Mouse (Mus musculus) spleen, embryonic (tissue): ENCODE data around the gene Abca1.

Source experiments
- CTCF ChIA-PET: fragments of 350-600 bp; sonication (Branson Sonifier 250); formaldehyde crosslinking; loops from one replicate; lab custom pipeline; 2022; lab: Charles Lee

The Abca1 gene

DNA sequence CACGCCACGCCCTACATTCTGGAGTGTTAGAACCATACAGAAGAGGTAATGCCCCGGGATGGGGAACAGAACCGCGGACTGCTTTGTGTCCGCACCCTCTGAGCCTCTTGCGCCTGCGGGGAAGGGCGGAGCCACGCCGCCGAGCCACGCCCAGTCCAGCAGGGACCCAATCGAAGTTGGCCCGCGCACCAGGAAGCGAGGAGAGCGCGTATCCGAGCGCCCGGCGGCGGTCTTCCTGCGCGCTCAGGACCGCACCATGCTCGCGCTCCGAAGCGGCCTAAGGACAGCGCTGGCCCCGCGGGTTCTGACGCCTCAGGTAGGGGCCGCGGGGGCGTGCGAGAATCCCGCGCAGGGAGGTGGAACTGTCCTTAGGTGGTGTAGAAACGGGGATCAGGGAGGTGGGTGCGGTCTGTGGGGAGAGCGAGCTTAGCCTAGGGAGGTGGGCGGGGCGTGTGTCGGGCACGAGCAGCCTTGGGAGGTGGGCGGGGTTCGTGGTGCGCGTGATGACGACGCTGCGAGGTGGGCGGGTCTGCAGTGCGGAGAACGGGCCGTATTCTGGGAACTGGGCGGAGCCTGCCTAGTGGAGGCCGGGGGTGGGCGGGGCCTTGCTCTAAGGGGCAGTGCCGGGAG, 147.8 kb downstream of the Abca1 start, which contains the start of gene Nipsnap3b:
TSS of gene Nipsnap3b (plus strand) at position 149 of the 630 bp plus-strand sequence.
- CTCF ChIA-PET = no interaction called here

DNA sequence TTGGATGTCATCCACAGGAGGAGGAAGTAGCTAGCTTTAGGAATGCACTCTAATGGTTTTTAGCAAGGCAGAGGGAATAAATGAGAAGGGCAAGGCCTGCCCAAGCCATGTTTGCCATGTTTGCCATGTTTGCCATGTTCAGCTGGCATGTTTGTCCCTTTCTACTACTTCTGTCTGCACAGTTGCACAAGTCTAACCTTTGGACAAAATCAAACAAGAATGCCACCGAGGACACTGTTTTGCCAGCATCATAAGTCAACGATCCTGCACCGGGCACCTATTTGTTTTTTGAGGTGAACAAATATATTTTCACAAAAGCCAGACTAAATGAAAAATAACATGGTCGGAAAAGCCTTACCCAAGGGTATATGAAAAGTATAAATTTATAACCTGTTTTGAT, 149.8 kb downstream of the Abca1 start:
- CTCF ChIA-PET = no interaction called here

DNA sequence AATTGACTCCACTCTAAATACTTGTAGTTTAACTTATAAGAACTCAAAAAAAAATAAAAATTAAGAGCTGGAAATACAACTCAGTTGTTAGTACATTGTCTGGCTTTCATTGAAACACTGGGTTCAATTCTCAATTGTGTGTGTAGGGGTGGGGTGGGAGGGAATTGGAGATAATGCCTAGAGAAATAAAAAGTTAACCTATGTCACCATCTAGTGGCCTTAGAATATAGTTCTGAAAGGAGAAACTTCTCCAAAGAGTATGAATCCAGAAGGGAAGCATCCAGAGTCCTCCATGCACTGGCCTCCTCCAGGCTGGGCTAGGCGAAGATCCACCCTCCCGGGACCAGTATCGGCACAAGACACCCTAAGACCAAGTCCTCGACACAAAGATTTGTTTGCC, 150.5 kb downstream of the Abca1 start:
- CTCF ChIA-PET = no interaction called here

DNA sequence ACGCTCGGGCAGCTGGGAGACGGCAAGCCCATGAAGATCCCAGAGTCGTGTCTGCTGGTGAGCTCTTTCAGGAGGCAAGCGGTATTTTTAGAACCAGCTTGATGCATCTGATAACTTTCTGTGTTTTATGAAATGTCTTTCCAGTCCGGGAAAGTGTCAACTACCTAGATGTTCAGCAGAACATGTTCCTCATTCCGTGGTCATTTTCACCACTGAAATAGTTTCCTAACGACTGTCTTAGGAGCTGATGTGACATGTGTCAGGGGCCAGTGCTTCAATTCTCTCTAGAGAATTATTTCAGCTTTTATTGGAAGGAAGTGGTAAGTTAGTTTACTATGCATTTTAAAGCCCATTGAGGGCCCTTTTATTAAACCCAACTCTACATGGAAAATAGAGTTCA, 159.5 kb downstream of the Abca1 start:
- CTCF ChIA-PET = no interaction called here

DNA sequence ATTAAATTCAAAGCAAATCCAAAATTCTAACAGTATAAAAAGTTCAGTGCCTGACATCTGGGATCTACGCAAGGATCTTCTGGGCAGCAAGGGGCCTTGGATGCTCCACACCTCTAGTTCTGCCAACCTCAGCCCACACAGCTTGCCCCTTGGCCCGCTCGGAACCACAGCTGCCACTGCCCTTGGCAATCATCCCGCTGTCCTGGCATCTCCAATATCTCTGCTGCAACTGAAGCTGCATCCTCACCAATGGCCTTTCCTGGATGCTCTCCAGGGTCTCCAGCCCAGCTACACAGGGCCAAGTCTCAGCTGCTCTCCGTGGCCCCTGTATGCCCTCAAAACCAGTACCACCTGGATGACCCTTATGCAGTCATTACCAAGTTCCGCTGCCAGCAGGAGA, 160.2 kb downstream of the Abca1 start:
- CTCF ChIA-PET = no interaction called here

DNA sequence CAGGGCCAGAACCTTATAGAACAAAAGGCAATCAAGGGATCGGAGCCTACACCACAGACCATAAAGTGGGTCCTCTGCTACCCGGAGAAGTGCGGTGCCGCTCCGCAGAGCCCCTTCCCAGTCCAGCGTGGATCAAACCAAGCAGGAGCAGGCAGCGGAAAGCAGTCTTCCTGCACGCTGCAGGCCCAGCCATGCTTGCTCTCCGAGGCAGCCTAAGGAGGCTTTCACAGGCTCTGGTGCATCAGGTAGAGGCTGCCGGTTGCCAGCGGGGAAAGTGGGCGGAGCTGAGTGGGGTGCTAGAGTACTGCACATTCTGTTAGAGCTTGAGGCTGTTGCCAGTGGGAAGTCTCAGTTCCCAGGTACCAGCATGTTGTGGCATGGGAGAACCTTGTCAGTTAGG, 170.4 kb downstream of the Abca1 start, which contains the start of gene Nipsnap3a:
TSS of gene Nipsnap3a (plus strand) at position 25 of the 400 bp plus-strand sequence.
- CTCF ChIA-PET = no interaction called here

DNA sequence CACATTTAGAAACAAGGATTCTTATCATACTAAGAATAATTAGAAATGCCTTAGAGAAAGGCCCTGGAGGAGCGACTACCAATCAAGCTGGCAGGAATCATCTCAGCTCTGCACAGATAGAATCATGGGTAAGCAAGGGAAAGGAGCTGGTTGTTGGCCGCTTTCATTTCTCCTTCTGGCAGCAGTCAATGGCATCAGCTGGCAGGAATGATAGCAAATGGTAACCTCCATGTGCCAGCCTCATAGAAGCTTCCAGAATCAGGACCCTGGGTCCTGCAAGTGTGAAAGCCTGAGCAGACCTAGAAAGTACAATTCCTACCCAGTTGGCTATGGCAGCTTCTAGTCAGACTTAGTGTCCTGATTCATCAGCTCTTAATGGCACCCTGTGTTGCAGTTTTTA, 173.4 kb downstream of the Abca1 start:
- CTCF ChIA-PET = no interaction called here

DNA sequence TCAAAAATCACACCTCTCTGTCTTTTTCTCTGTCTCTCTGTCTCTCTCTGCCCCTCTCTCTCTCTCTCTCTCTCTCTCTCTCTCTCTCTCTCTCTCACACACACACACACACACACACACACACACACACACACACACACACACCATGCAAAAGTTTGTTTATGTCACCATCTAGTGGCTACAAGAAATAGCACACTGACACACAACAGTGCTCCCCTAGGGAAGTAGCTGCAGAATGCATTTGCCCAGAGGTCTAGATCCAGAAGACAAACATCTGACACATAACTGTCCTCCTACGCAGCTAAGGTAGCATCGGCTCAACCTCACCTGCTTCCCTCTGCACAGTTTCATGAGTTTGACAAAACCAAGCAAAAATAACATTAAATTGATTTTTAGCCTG, 174.5 kb downstream of the Abca1 start:
- CTCF ChIA-PET = interaction anchor here (0.7 kb wide), 1 partner anchor 1528 kb away, joined by 4 read pairs; no protein-coding TSS in a partner anchor
